Mouse (Mus musculus) activated CD4-positive, CD25-positive, alpha-beta regulatory T cell (primary cell): ENCODE results near the gene Tmem59l. TPM values are rescaled to one million over a fixed set of nuclear protein-coding genes. Genes with fewer than 3 reads are reported as not detected.

Experiments used
- polyA plus RNA-seq, 2 experiments: library from polyadenylated mRNA; unstranded; fragments of 100-300 nt; shearing (Covaris generic); gene quantifications; one replicate each; pipeline ENCODE4 v1.2.1; 2017

Tmem59l gene
- polyA plus RNA-seq, result not detected

GRCm38 (mm10) chr8:70486941-70487520 is at the start of gene Tmem59l:
Gene Tmem59l, minus strand, starts transcription at chr8:70487358.

GRCm38 (mm10) chr8:70527512-70528181 is 40.5 kb upstream of the Tmem59l start, which contains the start of the genes Fkbp8 and Kxd1:
Gene Fkbp8, plus strand, starts transcription at chr8:70527724.
Gene Kxd1, minus strand, starts transcription at chr8:70527956.

GRCm38 (mm10) chr8:70510228-70510915 is 23.2 kb upstream of the Tmem59l start, which contains the start of gene Uba52:
Gene Uba52, minus strand, starts transcription at chr8:70510801.

GRCm38 (mm10) chr8:70506328-70507026 is 19.3 kb upstream of the Tmem59l start, which contains the start of gene Rex1bd:
Gene Rex1bd, minus strand, starts transcription at chr8:70506752.

GRCm38 (mm10) chr8:70492664-70493640 is 5.8 kb upstream of the Tmem59l start, which contains the start of gene Crlf1:
Gene Crlf1, plus strand, starts transcription at chr8:70493158.

GRCm38 (mm10) chr8:70476333-70477268 is 10.6 kb downstream of the Tmem59l start, which contains the start of gene Klhl26:
Gene Klhl26, minus strand, starts transcription at chr8:70476968.

GRCm38 (mm10) chr8:70439055-70439847 is 47.9 kb downstream of the Tmem59l start, which contains the start of gene Crtc1:
Gene Crtc1, minus strand, starts transcription at chr8:70439579.

Other genes with a start within 250 kb of the Tmem59l start
- gene Homer3, start 204.5 kb downstream of the Tmem59l start, polyA plus RNA-seq, result 1 to 10 TPM; 2.9 to 5.7 TPM
- 10 to 100 TPM; 49.1 to 66.3 TPM for gene Ddx49, start 184.9 kb downstream of the Tmem59l start, polyA plus RNA-seq
- 100 to 1,000 TPM; 346 to 377 TPM for gene Cope, start 184.8 kb downstream of the Tmem59l start, polyA plus RNA-seq
- not detected for gene Cers1, start 171.6 kb downstream of the Tmem59l start, polyA plus RNA-seq
- under 1 TPM; 0.36 to 0.39 TPM for gene Gdf1, start 157.5 kb downstream of the Tmem59l start, polyA plus RNA-seq
- 10 to 100 TPM; 55.4 to 75.0 TPM for gene Upf1, start 134.1 kb downstream of the Tmem59l start, polyA plus RNA-seq
- 1 to 10 TPM; 1.0 to 2.2 TPM for gene Comp, start 113.8 kb downstream of the Tmem59l start, polyA plus RNA-seq
- 10 to 100 TPM in 1 of 2 experiments, 1 to 10 TPM in 1; 9.8 to 11.8 TPM for gene Crtc1, start 47.8 kb downstream of the Tmem59l start, polyA plus RNA-seq
- gene Klhl26, start 10.4 kb downstream of the Tmem59l start, polyA plus RNA-seq, result 10 to 100 TPM; 10.3 to 17.8 TPM
- gene Crlf1, start 5.8 kb upstream of the Tmem59l start, polyA plus RNA-seq, result not detected
- 100 to 1,000 TPM; 103 to 125 TPM for gene Rex1bd, start 19.4 kb upstream of the Tmem59l start, polyA plus RNA-seq
- 1,000 to 10,000 TPM in 1 of 2 experiments, 100 to 1,000 TPM in 1; 932 to 1,504 TPM for gene Uba52, start 23.4 kb upstream of the Tmem59l start, polyA plus RNA-seq
- gene Fkbp8, start 40.4 kb upstream of the Tmem59l start, polyA plus RNA-seq, result 100 to 1,000 TPM; 372 to 404 TPM
- gene Kxd1, start 40.6 kb upstream of the Tmem59l start, polyA plus RNA-seq, result 100 to 1,000 TPM; 108 to 123 TPM
- 10 to 100 TPM; 25.7 to 27.7 TPM for gene Ell, start 52.1 kb upstream of the Tmem59l start, polyA plus RNA-seq
- 10 to 100 TPM; 31.5 to 78.3 TPM for gene Isyna1, start 107.0 kb upstream of the Tmem59l start, polyA plus RNA-seq
- gene Ssbp4, start 121.5 kb upstream of the Tmem59l start, polyA plus RNA-seq, result 100 to 1,000 TPM; 121 to 146 TPM
- under 1 TPM; 0.38 to 0.74 TPM for gene Lrrc25, start 128.8 kb upstream of the Tmem59l start, polyA plus RNA-seq
- gene Gdf15, start 145.1 kb upstream of the Tmem59l start, polyA plus RNA-seq, result not detected
- 1 to 10 TPM; 4.7 to 9.1 TPM for gene Pgpep1, start 173.0 kb upstream of the Tmem59l start, polyA plus RNA-seq
- 100 to 1,000 TPM; 348 to 441 TPM for gene Lsm4, start 185.9 kb upstream of the Tmem59l start, polyA plus RNA-seq
- 100 to 1,000 TPM; 757 to 879 TPM for gene Jund, start 211.6 kb upstream of the Tmem59l start, polyA plus RNA-seq
- not detected for gene Iqcn, start 216.1 kb upstream of the Tmem59l start, polyA plus RNA-seq
- gene Gm3336, start 231.2 kb upstream of the Tmem59l start, polyA plus RNA-seq, result not detected
- gene Pde4c, start 236.4 kb upstream of the Tmem59l start, polyA plus RNA-seq, result 1 to 10 TPM; 1.0 to 1.3 TPM